Mouse (Mus musculus): ENCODE data around the gene Ces1a. TPM values are rescaled to one million over a fixed set of nuclear protein-coding genes. Genes with fewer than 3 reads are reported as not detected.

Gene Ces1a
- polyA plus RNA-seq, 1 experiment, result not detected

GRCm38 (mm10) chr8:93063416-93064117 lies 15.6 kb upstream of the Ces1a start:
- no peak overlapping the region for H3K27ac ChIP-seq (ENCODE audit: insufficient read depth, low read depth, low read length)
- no peak for DNase-seq
- WGBS, result 64% methylated on average over 3 of the region's 3 CpGs
- TF ChIP-seq CTCF (conservative IDR thresholded peaks at IDR 0.05; ENCODE audit: insufficient read depth, insufficient read length, low read depth, low read length) (no peak), POLR2A (IDR thresholded peaks at IDR 0.05; ENCODE audit: low read depth, low read length) (no peak)
- no peaks in the 10 kb centered on the region for H3K36me3 ChIP-seq (ENCODE audit: control insufficient read depth, insufficient read depth, low read length)
- H3K4me3 ChIP-seq (ENCODE audit: insufficient read depth, low read depth, low read length), result no peak overlapping the region
- no peaks in the 10 kb centered on the region; the same call in 1 of the 2 replicates for H3K27me3 ChIP-seq (replicated peaks; ENCODE audit: control insufficient read depth, insufficient read depth, low read length)
- no peaks in the 10 kb centered on the region for H3K4me1 ChIP-seq (ENCODE audit: control insufficient read depth, insufficient read depth, low read length)

- no peaks in the 10 kb centered on the region; the same call in 1 of the 2 replicates for H3K27me3 ChIP-seq (replicated peaks; ENCODE audit: control insufficient read depth, insufficient read depth, low read length)
- no peak for TF ChIP-seq POLR2A (IDR thresholded peaks at IDR 0.05; ENCODE audit: low read depth, low read length)
- peak; percentile 84 for TF ChIP-seq CTCF (conservative IDR thresholded peaks at IDR 0.05; ENCODE audit: insufficient read depth, insufficient read length, low read depth, low read length)
- no peaks in the 10 kb centered on the region for H3K36me3 ChIP-seq (ENCODE audit: control insufficient read depth, insufficient read depth, low read length)
- DNase-seq, result peak; percentile 65
- H3K4me1 ChIP-seq (ENCODE audit: control insufficient read depth, insufficient read depth, low read length), result no peaks in the 10 kb centered on the region
- H3K27ac ChIP-seq (ENCODE audit: insufficient read depth, low read depth, low read length), result no peak overlapping the region
- H3K4me3 ChIP-seq (ENCODE audit: insufficient read depth, low read depth, low read length), result no peak overlapping the region
- WGBS, result 10% methylated on average over 2 of the region's 2 CpGs
Observed at GRCm38 (mm10) chr8:93059185-93059584, 11.2 kb upstream of the Ces1a start.

- no peaks in the 10 kb centered on the region for H3K36me3 ChIP-seq (ENCODE audit: control insufficient read depth, insufficient read depth, low read length)
- no peaks in the 10 kb centered on the region for H3K4me1 ChIP-seq (ENCODE audit: control insufficient read depth, insufficient read depth, low read length)
- DNase-seq, result no peak
- TF ChIP-seq POLR2A (IDR thresholded peaks at IDR 0.05; ENCODE audit: low read depth, low read length) (no peak), CTCF (conservative IDR thresholded peaks at IDR 0.05; ENCODE audit: insufficient read depth, insufficient read length, low read depth, low read length) (no peak)
- H3K27me3 ChIP-seq (replicated peaks; ENCODE audit: control insufficient read depth, insufficient read depth, low read length), result no peaks in the 10 kb centered on the region; the same call in 1 of the 2 replicates
- H3K4me3 ChIP-seq (ENCODE audit: insufficient read depth, low read depth, low read length), result no peak overlapping the region
- 63% methylated on average over 2 of the region's 2 CpGs for WGBS
- no peak overlapping the region for H3K27ac ChIP-seq (ENCODE audit: insufficient read depth, low read depth, low read length)
Observed at GRCm38 (mm10) chr8:93055238-93055637, 7.2 kb upstream of the Ces1a start.

GRCm38 (mm10) chr8:93048510-93049416 lies 771 bp upstream of the Ces1a start:
- Histone ChIP-seq H3K27ac (ENCODE audit: insufficient read depth, low read depth, low read length) (no peak overlapping the region), H3K36me3 (ENCODE audit: control insufficient read depth, insufficient read depth, low read length) (no peaks in the 10 kb centered on the region), H3K4me3 (ENCODE audit: insufficient read depth, low read depth, low read length) (no peak overlapping the region), H3K4me1 (ENCODE audit: control insufficient read depth, insufficient read depth, low read length) (no peaks in the 10 kb centered on the region), H3K27me3 (replicated peaks; ENCODE audit: control insufficient read depth, insufficient read depth, low read length) (no peaks in the 10 kb centered on the region)
- WGBS, result 46% methylated on average over 4 of the region's 4 CpGs
- DNase-seq, result no peak
- no peak for TF ChIP-seq POLR2A (IDR thresholded peaks at IDR 0.05; ENCODE audit: low read depth, low read length)
- peak; percentile 24; the same call in 1 of the 2 replicates for TF ChIP-seq CTCF (conservative IDR thresholded peaks at IDR 0.05; ENCODE audit: insufficient read depth, insufficient read length, low read depth, low read length)

- Histone ChIP-seq H3K4me3 (ENCODE audit: insufficient read depth, low read depth, low read length) (no peak overlapping the region), H3K4me1 (ENCODE audit: control insufficient read depth, insufficient read depth, low read length) (no peaks in the 10 kb centered on the region), H3K36me3 (ENCODE audit: control insufficient read depth, insufficient read depth, low read length) (no peaks in the 10 kb centered on the region), H3K27me3 (replicated peaks; ENCODE audit: control insufficient read depth, insufficient read depth, low read length) (no peaks in the 10 kb centered on the region), H3K27ac (ENCODE audit: insufficient read depth, low read depth, low read length) (no peak overlapping the region)
- TF ChIP-seq POLR2A (IDR thresholded peaks at IDR 0.05; ENCODE audit: low read depth, low read length) (no peak), CTCF (conservative IDR thresholded peaks at IDR 0.05; ENCODE audit: insufficient read depth, insufficient read length, low read depth, low read length) (no peak)
- DNase-seq, result no peak
- WGBS, result 71% methylated on average over 1 of the region's 1 CpGs
Observed at GRCm38 (mm10) chr8:93043083-93043482, 4.9 kb downstream of the Ces1a start.

- Histone ChIP-seq H3K36me3 (ENCODE audit: control insufficient read depth, insufficient read depth, low read length) (no peaks in the 10 kb centered on the region), H3K27me3 (replicated peaks; ENCODE audit: control insufficient read depth, insufficient read depth, low read length) (no peaks in the 10 kb centered on the region), H3K4me1 (ENCODE audit: control insufficient read depth, insufficient read depth, low read length) (no peaks in the 10 kb centered on the region), H3K27ac (ENCODE audit: insufficient read depth, low read depth, low read length) (no peak overlapping the region), H3K4me3 (ENCODE audit: insufficient read depth, low read depth, low read length) (no peak overlapping the region)
- TF ChIP-seq CTCF (conservative IDR thresholded peaks at IDR 0.05; ENCODE audit: insufficient read depth, insufficient read length, low read depth, low read length), result no peak
- no peak for TF ChIP-seq POLR2A (IDR thresholded peaks at IDR 0.05; ENCODE audit: low read depth, low read length)
- DNase-seq, result peak; percentile 25
- WGBS, result 53% methylated on average over 4 of the region's 4 CpGs
Observed at GRCm38 (mm10) chr8:93040776-93041567, 7.0 kb downstream of the Ces1a start.
